Mouse (Mus musculus): ENCODE measurements around the gene S100b. TPM values are rescaled to one million over a fixed set of nuclear protein-coding genes. Genes with fewer than 3 reads are reported as not detected.

S100b gene
- total RNA-seq, 1 experiment from 2014 or later, result 11.3 TPM

- DNase-seq, result no peak
These were observed 6.9 kb downstream of the S100b start for GRCm38 (mm10) chr10:76260358-76261059.

GRCm38 (mm10) chr10:76261447-76261846, 7.8 kb downstream of the S100b start:
- DNase-seq, result no peak

GRCm38 (mm10) chr10:76262431-76262830, 8.8 kb downstream of the S100b start:
- no peak for DNase-seq

GRCm38 (mm10) chr10:76271238-76271637, 17.6 kb downstream of the S100b start:
- peak; percentile 25 for DNase-seq

DNA sequence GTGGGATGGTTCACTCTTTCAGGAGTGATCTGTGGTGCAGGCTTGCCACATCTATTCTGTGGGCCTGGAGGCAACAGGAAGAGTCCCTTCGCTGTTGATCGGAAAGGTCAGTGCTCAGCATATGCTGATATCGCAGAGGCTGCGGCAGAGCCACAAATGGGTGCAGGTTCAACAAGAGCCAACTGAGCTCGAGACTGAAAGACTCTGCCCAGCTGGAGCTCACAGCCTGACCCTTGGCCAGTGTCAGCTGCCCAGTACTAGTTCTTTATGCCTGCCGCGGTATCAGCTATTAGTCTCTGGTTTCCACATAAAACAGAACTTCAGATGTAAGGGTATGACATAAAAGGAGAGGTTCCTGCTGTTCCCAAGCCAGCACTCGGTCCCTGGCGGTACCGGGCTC, 21.6 kb downstream of the S100b start:
- no peak for DNase-seq

DNA sequence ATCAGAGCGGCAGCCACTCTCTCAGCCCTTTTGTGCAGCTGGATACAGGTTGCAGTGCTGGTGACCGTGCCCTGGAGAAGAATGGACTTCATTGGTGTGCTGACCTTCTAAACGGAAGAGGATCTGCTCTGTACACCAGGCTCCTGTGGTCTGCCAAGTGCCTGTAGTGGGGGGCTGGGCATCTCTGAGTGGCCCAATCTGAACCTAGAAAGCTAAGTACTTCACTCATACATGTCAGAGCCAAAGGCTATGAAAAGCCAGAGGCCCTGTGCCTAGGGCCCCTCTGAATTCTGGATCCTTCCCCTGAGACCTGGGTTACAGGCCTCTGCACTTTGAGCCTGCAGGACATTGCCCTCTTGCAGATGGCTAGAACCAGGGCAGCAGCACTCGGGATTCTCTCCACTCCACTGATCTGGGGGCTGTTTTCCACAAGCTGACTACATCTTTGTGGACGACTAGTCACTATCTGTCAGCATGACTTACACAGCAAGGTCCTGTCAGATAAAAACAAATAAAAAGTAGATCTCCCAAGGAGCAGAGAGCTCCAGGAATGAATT, 25.0 kb downstream of the S100b start:
- DNase-seq, result no peak

DNA sequence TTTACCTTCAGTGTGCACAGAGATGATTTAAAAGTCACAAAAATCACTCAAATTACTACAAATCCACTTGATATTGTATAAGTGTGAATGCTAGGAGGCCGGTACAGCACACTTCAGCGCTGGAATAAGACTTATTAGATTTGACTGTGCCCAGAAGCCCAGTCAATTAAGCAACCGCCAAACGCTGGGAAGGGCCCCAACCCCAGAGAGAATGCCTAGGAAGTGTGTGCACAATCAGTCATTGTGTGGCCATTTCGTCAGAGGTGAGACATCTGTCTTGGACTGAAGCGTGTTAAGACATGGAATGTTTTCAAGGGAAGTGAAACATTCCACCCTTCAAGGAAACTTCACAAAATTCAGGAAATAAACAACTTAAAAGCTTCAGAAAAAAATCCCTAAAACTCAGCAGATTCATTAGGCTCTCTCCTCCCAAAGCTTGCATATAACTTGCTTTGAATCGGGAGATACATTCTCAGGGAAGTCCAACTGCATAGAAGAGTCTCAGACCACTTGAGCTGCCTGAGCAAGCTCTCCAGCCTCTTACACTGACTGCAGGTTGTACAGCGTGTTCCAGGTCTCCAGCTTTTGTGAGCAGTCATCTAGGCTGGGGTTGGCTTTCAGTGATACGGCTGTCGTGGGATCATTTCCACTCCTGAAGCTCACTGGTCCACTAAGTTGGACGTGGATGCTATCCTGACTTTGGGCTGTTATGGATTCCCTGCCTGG, 34.8 kb downstream of the S100b start:
- no peak for DNase-seq

GRCm38 (mm10) chr10:76289052-76289451, 35.4 kb downstream of the S100b start:
- DNase-seq, result no peak

DNA sequence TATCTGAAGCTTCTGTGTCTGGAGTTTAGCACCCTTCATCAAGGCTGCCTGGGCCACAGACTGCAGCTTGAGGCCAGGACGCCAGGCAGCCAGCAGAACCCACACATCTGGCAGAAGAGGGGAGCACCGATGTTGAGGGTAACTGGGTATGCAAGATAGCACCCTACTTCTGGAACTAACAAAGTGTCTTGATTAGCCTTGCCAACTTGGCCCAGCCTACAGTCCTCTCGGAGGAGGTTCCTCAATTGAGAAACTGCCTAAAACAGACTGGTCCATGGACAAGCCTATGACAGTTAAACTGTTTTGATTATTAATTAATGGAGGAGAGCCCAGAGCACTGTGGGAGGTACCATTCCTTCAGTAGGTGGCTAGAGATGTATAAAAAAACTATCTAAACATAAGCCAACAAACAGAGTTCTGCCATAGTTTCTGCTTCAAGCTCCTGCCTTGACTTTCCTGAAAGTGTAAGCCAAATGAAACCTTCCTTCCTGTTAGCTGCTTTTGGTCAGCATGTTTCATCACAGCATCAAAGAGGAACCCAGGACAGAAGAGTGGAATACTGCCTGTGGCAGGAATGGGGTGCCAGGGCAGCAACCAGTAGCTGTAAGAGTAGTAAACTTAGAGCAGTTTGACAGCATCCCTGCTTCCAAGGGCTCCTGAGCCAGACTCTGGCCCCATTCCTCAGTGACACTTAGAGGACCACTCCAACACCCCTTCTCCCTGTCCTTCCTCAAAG, 36.5 kb downstream of the S100b start:
- no peak for DNase-seq

- no peak for DNase-seq
These were observed 39.6 kb downstream of the S100b start for GRCm38 (mm10) chr10:76293222-76293621.

- no peak for DNase-seq
These were observed 46.5 kb downstream of the S100b start for GRCm38 (mm10) chr10:76300133-76300532.

- DNase-seq, result no peak
These were observed 53.1 kb downstream of the S100b start for GRCm38 (mm10) chr10:76306738-76307137.

Small RNA genes within 50 kb of the gene (microRNA-seq; reads per million reads assigned to microRNA genes)
- gene Mir678, result 0 reads per million in 2 experiments

Other genes starting within 250 kb of the S100b start
- 11.0 and 11.4 TPM in 2 replicates for gene Zfp280b, start 221.2 kb upstream of the S100b start, total RNA-seq (2021)
- not detected in 2 replicates for gene Slc5a4b, start 142.9 kb upstream of the S100b start, total RNA-seq (2021)
- not detected in 2 replicates for gene Slc5a4a, start 106.4 kb upstream of the S100b start, total RNA-seq (2021)
- gene Prmt2, start 16.0 kb upstream of the S100b start, total RNA-seq (2021), result 21.2 and 21.9 TPM in 2 replicates
- gene Dip2a, start 91.4 kb downstream of the S100b start, total RNA-seq (2021), result 28.5 and 33.2 TPM in 2 replicates
- gene AC141477.1, start 186.6 kb downstream of the S100b start, total RNA-seq (2021), result not detected in 2 replicates
- 22.2 and 23.9 TPM in 2 replicates for gene Pcnt, start 188.9 kb downstream of the S100b start, total RNA-seq (2021)
- not detected in 2 replicates for gene 2610028H24Rik, start 195.2 kb downstream of the S100b start, total RNA-seq (2021)
- 39.4 and 40.8 TPM in 2 replicates for gene Mcm3ap, start 215.1 kb downstream of the S100b start, total RNA-seq (2021)
- gene Ybey, start 215.3 kb downstream of the S100b start, total RNA-seq (2021), result 3.4 and 4.5 TPM in 2 replicates